Mouse (Mus musculus) adrenal gland, postnatal 36 days (tissue): Measurements from ENCODE around the gene Lbp. TPM values are rescaled to one million over a fixed set of nuclear protein-coding genes. Genes with fewer than 3 reads are reported as not detected.

ENCODE experiments used
- DNase-seq, 2 experiments: peaks; one replicate each; pipeline ENCODE4 v3.0.0; 2021; ENCODE audit warnings: mixed read lengths in 1 of 2
- total RNA-seq, 2 experiments: library from RNA; stranded (reverse); gene quantifications; 2 replicates each; pipeline ENCODE4 v1.2.3; 2021

Gene Lbp
- total RNA-seq, 2 experiments from 2014 or later = 16.9 to 23.7 TPM

DNA sequence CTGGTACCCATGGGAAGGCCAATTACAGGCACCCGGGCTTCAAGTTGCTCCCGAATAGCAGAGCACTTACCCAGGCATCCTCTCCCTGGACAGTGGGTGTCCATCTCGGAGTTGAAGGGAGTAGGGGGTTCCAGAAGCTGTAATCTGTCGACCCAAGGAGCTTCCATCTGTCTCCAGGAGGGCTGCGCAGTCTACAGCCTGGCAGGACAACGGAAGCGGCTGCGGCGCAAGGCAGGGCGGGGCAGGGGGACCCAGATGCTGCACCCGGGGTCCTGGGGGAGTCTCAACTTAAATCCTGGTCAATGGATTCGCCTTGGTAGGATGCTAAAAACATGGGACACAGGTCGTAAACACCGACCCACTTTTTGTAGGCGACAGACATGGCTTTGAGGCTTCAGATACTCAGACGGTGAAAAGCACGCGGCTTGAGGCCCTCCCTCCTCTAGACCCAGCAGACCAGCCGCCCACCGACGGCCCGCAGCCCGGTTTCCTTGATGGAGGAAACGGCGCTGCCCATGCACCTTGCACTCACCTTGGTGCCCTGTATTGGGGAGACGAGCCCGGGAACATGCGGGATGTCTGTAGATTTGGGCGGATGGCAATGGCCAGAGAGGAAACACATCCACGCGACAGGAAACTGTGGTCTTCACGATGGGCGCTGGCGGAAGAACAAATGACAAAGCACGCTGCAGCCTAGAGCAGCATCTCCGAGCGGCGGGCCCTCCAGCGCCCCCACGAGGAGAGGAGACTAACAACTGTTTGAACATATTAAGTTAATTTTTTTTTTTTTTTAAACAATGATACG lies 54.8 kb downstream of the Lbp start:
- DNase-seq = peak; percentile 86 to 92

DNA sequence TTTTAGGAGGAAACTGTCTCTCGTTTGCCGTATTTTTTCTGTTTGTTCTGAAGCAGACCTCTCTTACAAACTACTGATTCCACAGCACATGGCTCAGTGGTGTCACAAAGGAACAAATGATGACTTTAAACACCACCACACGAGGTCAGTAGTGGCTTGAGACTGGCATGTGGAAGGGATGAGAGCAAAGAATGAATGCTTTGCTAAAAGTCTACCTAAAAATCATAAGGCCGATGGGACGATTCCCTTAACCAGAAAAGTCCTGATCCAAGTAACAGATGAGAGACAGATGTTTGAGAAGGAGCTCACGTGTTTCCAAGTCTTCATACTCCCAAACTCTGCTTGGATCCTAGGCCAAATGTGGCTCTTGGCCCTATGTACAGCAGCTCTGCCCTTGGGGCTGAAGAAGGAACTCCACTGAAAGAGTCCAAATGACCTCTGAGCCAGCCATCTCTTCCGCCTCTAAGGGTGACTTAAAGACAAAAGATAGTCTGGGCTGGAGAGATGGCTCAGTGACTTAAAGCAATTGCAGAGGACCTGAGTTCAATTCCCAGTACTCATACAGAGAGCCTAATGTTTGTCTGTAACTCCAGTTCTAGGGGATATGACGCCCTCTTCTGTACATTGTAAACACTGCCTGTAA lies 55.5 kb downstream of the Lbp start:
- DNase-seq = no peak

DNA sequence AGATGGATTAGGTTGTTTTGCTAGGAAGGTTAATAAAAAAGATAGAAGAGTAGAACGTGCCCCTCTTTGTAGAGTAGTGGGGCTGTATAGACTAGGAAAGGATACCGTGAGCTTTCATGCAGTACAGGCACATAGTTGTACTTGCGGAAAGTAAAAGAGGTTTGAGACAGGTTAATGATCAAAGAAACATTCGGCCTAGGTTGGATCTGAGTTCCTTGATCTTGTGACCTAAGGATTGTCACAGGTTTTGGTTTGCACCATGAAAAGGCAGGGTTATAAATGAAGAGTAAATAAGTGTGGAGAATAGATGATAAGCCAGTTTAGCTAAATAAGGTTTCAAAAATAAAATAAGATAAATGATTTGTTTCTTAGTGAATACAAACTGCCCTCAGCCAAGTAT lies 57.9 kb downstream of the Lbp start:
- no peak for DNase-seq

DNA sequence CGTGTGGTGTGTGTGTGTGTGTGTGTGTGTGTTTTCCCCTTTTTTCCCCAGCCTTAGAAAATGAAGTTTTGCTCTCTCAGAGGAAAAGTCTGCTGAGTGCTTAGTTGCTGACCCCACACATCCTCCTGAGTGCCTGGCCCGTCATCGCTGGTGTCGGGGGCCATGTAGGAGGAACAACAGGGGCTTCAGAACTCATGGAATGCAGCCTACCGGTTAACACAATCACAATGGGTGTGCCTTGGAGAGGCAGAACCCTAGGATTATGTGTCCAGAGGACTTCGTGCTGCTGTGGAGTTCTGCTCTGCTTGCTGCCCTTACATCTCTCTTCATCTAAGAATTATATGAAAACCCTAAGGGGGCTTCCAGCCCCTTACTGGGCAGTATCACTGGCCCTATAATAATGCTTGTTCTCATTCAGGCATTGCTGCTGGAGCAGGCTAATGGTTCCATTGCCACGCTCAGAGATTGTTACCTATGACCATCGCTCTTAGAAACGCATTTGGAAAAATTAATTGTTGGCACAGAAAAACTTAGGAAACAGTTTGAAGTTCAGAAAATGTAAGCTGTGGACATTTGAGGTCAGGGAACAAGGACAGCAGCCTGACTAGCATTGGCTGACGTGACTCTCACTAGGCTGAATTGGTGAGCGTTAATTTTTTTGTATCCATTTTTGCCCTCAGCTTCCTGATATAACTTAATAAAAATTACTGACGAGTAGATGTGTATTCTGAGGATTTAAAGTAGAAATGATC lies 59.0 kb downstream of the Lbp start:
- no peak for DNase-seq

DNA sequence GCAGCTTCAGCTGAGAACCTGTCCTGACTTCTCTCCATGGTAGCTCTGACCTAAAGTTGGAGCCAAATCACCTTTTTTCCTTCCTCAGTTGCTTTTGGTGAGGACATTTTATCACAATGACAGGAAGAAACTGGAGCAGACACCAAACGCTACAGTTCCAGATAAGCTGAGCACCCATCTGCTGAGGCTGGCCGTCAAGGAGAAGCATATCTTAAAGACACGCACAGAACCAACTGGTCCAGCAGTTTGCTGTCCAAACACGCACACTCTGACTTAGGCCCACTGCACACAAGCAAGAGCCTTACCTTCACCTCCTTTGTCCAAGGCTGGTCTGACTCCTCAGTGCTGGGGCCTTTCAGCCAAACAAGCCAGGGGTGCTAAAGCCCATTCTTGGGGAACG lies 61.4 kb downstream of the Lbp start:
- DNase-seq = no peak

DNA sequence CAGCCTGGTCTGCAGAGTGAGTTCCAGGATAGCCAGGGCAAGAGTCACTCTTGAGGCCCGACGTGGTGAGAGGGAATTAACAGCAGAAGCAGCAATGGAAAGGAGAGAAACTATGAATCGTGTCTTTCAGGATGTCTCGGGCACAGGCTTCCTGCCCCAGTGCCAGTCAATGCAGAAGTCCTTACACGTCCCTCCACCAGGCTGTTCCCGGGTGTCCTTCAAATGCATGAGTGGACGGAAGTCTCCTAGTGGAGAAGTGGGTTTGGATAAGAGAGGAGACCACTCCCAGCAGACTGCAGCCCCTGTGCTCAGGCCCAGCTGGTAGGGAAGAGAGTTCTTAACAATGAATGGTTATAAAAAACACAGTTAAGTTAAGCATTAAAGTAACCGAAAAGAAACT lies 62.0 kb downstream of the Lbp start:
- DNase-seq = no peak

DNA sequence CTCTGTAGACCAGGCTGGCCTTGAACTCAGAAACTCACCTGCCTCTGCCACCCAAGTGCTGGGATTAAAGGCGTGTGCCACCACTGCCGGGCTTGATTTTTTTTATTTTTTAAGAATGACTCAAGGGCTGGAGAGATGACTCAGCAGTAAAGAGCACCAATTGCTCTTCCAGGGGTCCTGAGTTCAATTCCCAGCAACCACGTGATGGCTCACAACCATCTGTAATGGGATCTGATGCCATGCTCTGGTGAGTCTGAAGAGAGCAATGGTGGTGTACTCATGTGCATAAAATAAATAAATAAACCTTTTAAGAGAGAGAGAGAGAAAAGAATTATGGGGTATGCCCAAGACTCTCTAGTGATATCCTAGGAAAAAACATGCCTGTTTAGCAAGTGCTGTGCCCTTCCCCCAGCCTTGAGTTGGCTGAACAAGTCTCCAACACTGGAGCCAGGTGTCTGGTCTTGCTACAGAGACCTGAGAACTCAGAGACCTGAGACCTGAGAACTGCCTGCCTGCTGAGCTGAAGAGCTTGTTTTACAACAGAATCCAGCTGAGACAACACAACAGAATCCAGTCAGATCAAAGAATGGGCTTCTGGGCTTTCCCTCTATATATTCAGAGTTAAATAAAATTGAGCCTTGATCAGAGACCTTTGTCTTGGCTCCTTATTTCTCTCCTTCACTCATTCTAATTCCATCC lies 63.3 kb downstream of the Lbp start:
- no peak for DNase-seq

DNA sequence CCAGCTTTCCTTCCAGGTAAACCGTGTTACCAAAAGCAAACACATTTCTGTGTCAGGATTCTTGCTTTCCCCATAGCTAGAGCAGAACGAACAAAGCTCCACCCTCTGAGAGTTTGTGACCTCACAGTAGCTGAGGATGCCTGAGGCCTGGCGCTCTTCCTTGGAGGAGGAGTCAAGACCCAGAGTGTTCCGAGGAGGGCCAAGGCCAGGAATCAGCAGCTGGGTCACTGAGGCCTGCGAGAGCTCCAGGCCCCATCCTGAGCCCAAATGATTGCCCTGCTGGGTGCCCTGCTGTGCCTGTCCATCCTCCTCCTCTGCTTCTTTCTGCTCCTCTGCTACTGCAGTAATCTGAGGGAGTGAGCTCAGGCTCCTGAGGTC lies 63.9 kb downstream of the Lbp start:
- DNase-seq = peak; percentile 35 to 47

DNA sequence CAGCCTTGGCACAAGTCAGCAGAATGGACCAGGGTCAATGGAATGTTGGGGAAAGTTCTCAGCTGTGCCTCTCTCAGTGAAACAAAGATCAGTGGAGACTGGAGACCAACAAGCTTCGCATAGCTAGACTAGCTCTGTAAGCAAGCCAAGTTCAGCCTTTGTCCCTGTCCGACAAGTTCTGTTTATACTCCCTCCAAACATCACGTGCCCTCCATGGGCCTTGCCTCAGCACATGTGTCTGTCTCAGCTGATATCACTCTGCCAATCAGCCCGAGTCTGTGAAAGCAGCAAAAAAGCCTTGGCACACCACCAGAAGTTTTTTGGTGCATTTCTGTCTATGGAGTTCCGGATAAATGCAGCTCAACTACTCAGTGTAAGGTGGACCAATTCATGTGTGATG lies 66.8 kb downstream of the Lbp start:
- no peak for DNase-seq

DNA sequence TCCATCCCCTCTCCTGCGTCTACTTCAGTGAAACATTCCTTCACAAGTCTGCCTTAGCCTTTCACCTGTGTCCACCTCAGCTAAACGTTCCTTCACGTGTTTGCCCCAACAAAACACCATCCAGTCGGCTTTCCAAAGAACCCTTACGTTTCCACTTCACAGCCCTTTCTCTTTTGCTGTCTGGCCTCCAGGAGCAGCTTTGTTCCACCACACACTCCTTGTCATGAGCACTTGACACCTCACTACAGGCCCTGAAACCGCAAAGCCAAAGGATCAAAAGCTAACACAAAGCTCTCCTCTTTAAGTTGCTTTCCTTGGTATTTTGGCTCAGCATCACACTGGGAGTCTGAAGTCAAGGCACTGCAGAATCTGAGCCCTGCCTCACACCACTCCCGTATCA lies 67.2 kb downstream of the Lbp start:
- DNase-seq = no peak

DNA sequence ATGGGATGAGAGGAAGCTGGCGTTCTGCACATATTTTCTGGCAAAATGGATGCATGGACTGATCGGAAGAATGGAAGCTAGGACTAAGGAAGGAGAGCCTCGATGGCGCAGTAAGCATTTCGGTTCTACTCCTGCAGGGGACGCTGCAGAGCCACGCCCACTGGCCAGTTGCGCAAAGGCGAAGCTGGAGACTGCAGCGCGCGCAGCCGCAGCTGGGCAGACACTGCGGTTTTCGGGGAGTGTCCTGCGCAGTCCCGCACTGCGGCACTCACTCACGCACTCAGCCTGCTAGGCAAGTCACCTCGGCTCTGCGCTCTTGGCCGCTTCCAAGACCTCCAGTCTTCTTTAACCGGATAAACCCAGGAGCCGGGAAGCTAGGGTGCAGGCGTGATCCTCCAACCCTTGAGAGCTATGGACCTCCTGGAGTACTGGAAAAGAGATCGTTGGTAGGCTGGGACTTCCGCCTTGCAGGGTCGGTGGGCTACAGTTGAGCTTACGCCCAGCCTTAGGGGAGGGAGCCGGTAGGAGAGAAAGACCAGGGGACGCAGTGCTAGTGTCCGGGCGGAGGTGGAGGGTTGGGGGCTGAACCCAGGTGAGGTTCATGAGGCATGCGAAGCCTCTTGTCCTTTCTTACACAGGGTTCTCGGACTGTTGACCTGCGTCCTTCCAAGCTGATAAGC lies 69.3 kb downstream of the Lbp start, which contains the start of gene Snhg11:
TSS of gene Snhg11 (plus strand) at position 196 of the 680 bp plus-strand sequence.
- DNase-seq = peak; percentile 45 to 47

DNA sequence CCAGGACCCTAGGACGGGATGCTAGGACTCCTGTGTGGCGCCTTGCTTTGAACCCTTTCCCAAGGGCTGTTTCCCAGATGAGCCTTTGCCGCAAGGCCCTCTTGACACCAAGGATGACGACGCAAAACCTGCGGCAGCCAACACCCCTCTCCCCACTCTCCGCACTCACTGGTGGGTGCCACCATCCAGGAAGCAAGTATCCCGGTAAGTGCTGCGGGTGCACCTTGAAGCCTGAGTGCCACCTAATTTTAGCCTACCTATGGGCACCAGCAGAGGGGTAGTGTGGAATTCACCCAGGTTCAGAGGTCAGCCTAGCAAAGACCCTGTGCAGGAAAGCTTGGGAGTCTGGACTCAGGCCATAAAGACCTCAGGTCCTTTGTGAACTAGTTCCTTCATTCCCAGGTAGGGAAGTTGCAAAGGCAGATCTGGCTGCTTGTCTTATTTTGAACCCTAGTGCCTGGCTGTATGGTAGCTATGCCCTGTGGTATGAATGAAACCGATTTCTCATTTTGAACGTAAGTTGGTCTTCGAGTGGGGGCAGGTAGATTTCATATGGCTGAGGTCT lies 69.9 kb downstream of the Lbp start:
- no peak for DNase-seq

DNA sequence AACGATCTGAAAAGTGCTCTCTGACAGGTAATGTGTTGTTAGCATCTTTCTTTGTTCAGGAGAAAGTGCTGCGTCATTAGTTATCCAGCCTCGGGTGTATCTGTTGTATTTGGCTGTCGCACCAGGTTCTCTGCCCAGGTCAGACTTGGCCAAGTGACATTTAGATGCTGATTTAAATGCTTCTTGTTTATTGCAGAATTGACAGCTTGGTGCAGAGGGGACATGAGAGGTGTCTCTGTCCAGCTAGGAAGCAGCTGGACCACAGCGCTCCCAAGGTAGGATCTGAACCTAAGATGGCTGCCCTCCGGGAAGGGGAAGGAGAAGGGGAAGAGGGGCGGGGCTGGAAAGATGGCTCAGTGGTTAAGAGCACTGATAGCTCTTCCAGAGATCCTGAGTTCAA lies 70.5 kb downstream of the Lbp start:
- no peak for DNase-seq

DNA sequence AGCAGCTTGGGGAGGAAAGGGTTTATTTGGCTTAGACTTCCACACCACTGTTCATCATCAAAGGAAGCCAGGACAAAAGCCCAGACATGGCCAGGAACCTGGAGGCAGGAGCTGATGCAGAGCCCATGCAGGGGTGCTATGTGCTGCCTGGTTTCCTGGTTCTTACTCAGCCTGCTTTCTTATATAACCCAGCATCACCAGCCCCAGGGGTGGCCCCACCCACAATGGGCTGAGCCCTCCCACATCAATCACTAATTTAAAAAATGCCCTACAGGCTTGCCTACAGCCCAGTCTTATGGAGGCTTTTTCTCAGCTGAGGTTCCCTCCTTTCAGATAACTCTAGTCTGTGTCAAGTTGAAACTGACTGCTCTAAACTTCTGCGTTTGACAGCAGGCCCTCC lies 71.5 kb downstream of the Lbp start:
- DNase-seq = no peak

DNA sequence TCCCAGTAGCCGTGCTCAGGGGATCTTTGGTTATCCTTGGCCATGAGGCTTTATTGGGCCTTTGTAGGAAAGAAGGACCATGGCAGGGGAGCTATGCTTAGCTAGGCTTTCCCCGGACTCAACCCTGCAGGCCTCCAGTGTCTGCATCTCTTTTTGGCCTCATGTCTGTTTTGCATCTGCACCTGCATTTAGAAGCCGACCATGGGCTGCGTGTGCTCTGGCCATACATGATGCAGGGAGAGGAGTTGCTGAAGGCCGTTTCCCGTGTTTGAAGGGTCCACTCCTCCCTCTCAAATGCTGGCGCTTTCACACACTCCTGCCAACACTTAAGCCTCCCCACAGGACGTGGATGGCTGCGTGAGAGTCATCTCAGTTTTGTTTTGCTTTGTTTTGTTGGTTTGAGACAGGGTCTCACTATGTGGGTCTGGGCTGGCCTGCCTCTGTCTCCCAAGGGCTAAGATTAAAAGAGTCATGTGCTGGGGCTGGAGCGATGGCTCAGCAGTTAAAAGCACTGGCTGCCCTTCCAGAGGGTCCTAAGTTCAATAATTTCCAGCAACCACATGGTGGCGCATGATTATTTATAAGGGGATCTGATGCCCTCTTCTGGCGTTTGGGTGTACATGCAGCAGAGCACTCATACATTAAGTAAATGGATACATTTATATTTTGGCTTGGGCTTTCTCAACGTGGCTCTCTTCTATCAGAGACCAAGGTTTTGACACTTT lies 73.2 kb downstream of the Lbp start:
- DNase-seq = peak; percentile 57 to 60

Other genes with a start within 250 kb of the Lbp start
- gene Tgm2, start 160.1 kb upstream of the Lbp start, total RNA-seq = 10 to 100 TPM; 44.6 to 85.9 TPM
- 1 to 10 TPM; 1.7 TPM for gene D630003M21Rik, start 77.3 kb upstream of the Lbp start, total RNA-seq
- not detected for gene Bpi, start 48.4 kb upstream of the Lbp start, total RNA-seq
- gene Snhg11, start 69.1 kb downstream of the Lbp start, total RNA-seq = 1 to 10 TPM; 3.5 to 4.7 TPM
- 10 to 100 TPM; 69.6 to 69.9 TPM for gene Ralgapb, start 103.4 kb downstream of the Lbp start, total RNA-seq
- 10 to 100 TPM; 90.4 to 93.3 TPM for gene Adig, start 196.1 kb downstream of the Lbp start, total RNA-seq
- not detected for gene Arhgap40, start 206.3 kb downstream of the Lbp start, total RNA-seq